Mouse (Mus musculus) limb, embryonic 11.5 days (tissue): ENCODE data around the gene Smoc1. TPM values are rescaled to one million over a fixed set of nuclear protein-coding genes. Genes with fewer than 3 reads are reported as not detected.

Experiments
- ATAC-seq: fragments of 200-750 bp; cut with Nextera tagmentation; 2 replicates; pipeline ENCODE4 v1.8.0; 2017; ENCODE audit warnings: low read depth; ENCODE audit not compliant: insufficient number of reproducible peaks, low FRiP score, low TSS enrichment
- DNase-seq: peaks from one replicate; pipeline ENCODE4 v3.0.0-alpha.2; 2015; ENCODE audit warnings: low spot score
- H3K27ac ChIP-seq: fragments of 300-500 bp; sonication (generic); replicated peaks from 2 replicates; pipeline ENCODE4 v1.5.1; 2014; ENCODE audit warnings: low read depth, mild to moderate bottlenecking, low read length
- H3K27me3 ChIP-seq: fragments of 300-500 bp; sonication (generic); 2 replicates; pipeline ENCODE4 v1.6.1; 2014; ENCODE audit warnings: mild to moderate bottlenecking, low read length, mixed read lengths; ENCODE audit not compliant: control insufficient read depth, insufficient read depth
- H3K36me3 ChIP-seq: fragments of 300-500 bp; sonication (generic); 2 replicates; pipeline ENCODE4 v1.6.1; 2014; ENCODE audit warnings: mild to moderate bottlenecking, low read length, moderate library complexity, mixed read lengths; ENCODE audit not compliant: control insufficient read depth, insufficient read depth
- H3K4me1 ChIP-seq: fragments of 300-500 bp; sonication (generic); 2 replicates; pipeline ENCODE4 v1.6.1; 2014; ENCODE audit warnings: low read length, mixed read lengths; ENCODE audit not compliant: control insufficient read depth, insufficient read depth
- H3K4me2 ChIP-seq: fragments of 300-500 bp; sonication (generic); 2 replicates; pipeline ENCODE4 v1.6.1; 2014; ENCODE audit warnings: low read depth, mild to moderate bottlenecking, moderate library complexity; ENCODE audit not compliant: severe bottlenecking
- H3K4me3 ChIP-seq: fragments of 300-500 bp; sonication (generic); 2 replicates; pipeline ENCODE4 v1.5.1; 2014; ENCODE audit warnings: low read depth, low read length
- H3K9ac ChIP-seq: fragments of 300-500 bp; sonication (generic); 2 replicates; pipeline ENCODE4 v1.6.1; 2014; ENCODE audit warnings: mild to moderate bottlenecking, low read length
- H3K9me3 ChIP-seq: fragments of 300-500 bp; sonication (generic); 2 replicates; pipeline ENCODE4 v1.6.1; 2016; ENCODE audit warnings: low read length; ENCODE audit not compliant: control insufficient read depth
- WGBS: fragments of 180-500 bp; shearing (Covaris S2); extraction: QIAGEN DNeasy Blood & Tissue Kit; methylation state at CpG from one replicate; pipeline ENCODE4 v1.1.7; 2014; 5-methylcytosine and 5-hydroxymethylcytosine counted together
- polyA plus RNA-seq: library from polyadenylated mRNA; unstranded; fragments of >200 nt; fragmentation: Nextera tagmentation; extraction: Ambion mirVana; gene quantifications from 2 replicates; pipeline ENCODE4 v1.2.1, GENCODE M21; 2014

Smoc1 gene
- 15.6 and 19.1 TPM in 2 replicates for polyA plus RNA-seq

DNA sequence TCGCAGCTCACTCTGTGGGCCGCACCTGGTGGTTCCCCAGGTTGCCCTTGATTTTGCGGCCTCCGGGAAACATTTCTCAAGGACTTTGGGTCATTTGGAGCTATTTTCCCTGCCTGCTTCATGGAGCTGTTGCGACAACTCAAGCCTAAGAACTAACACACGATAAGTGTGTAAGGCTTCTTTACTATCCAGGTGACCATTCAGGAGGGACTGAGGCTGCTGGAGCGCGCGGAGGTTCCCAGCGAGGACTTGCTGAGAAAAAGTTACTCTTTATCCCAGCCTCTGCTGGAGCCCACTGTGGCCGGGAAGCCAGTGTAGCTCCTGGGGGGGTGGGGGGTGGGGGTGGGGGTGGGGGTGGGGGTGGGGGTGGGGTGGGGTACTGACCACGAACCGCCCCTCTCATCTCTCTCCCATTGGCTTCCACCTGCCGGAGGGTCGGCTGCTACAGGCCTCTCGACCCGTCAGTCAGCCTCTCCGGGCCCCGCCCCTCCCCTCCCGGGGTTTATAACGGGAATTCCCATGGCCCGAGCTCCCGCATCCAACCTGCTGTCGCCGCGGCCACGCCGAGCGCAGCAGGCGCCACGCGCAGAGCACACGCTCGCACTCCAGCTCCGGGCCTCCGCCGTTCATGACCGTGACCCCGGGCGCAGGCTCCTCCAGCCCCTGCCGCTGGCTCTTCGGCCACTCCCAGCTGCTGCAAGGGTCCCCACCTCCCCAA, at the start of gene Smoc1:
Gene Smoc1, plus strand, starts transcription at position 532 of the 718 bp plus-strand sequence.
- H3K4me2 ChIP-seq = peak within 1 kb of the TSS; percentile 89
- H3K9me3 ChIP-seq = no peaks in the 10 kb centered on the region
- peak within 1 kb of the TSS; percentile 52; the same call in 1 of the 2 replicates for H3K27ac ChIP-seq
- peak; percentile 88 for DNase-seq
- peak within 1 kb of the TSS; percentile 74 for H3K4me3 ChIP-seq
- H3K36me3 ChIP-seq = no peaks in the 10 kb centered on the region
- whole genome bisulfite sequencing = 4% methylated on average over 35 of the region's 42 CpGs
- H3K4me1 ChIP-seq = peaks cover 13% of the 10 kb centered on the region
- peak; percentile 86 for ATAC-seq
- H3K9ac ChIP-seq = peak within 1 kb of the TSS; percentile 61
- H3K27me3 ChIP-seq = peaks cover 2% of the 10 kb centered on the region; the same call in 1 of the 2 replicates

DNA sequence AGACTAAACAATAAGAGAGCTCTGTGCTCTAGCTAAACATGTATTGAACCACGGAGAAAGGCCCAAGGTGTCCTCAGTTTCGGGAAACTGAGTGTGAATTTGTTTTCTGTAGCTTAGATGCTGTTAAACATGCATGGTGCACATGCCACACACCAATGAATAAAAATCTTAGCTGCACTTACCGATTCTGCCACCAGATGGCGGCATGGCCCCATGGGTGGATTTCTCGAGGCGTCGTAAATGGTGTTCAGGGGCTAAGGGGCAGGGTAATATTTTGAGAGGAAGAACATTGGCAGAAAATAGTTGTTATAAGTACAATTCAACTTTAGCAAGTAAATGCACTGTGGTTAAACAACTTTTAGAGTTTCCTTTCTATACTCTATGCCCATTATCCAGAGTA, 44.3 kb upstream of the Smoc1 start:
- Histone ChIP-seq H3K4me3 (no peak overlapping the region), H3K36me3 (no peaks in the 10 kb centered on the region), H3K4me2 (no peak overlapping the region), H3K27ac (no peak overlapping the region), H3K9ac (no peak overlapping the region), H3K4me1 (no peaks in the 10 kb centered on the region), H3K9me3 (no peaks in the 10 kb centered on the region), H3K27me3 (no peaks in the 10 kb centered on the region)
- ATAC-seq (no peak), DNase-seq (peak; percentile 91)
- WGBS = under 1% methylated on average over 7 of the region's 7 CpGs

DNA sequence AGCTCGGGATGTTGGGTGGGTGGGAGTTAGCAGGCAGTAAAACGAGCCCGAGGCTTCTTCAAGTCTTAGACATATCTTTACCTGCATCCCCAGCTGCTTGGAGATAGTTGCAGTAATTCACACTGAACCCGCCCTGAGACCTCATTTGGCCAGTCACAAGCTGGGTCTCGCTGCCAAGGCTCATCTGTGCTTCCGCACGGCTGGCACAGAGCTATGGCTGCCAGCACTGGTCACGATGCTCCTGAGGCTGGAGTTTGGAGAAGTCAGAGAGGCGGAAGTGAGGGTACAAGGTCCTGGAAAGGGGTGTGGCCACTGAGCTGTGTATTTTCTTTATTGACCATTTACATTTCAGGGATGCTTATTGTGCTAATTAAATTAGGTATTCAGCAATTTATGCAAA, 42.9 kb upstream of the Smoc1 start:
- Histone ChIP-seq H3K9ac (no peak overlapping the region), H3K9me3 (no peaks in the 10 kb centered on the region), H3K4me2 (no peak overlapping the region), H3K4me3 (no peak overlapping the region), H3K27ac (no peak overlapping the region), H3K27me3 (no peaks in the 10 kb centered on the region), H3K36me3 (no peaks in the 10 kb centered on the region), H3K4me1 (no peaks in the 10 kb centered on the region)
- no peak for DNase-seq
- ATAC-seq = no peak
- WGBS = 85% methylated on average over 9 of the region's 9 CpGs

DNA sequence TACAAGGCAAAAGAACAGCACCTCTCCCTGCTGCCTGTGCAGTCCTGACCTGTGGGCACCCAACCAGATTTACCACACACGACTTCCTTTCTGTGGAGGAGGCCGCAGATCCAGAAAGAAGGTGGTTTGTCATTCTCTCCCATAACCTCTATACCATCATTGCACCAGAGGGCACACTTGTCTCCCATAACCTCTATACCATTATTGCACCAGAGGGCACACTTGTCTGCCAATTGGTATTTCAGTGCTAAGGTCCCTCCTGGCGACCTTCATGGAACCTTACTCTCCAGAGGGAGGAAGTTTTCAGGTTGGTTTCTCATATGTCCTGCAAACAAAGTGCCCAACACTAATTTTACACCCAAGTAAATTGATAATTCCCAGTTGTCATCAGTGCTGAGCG, 40.0 kb upstream of the Smoc1 start:
- WGBS = 82% methylated on average over 4 of the region's 4 CpGs
- no peaks in the 10 kb centered on the region for H3K9me3 ChIP-seq
- H3K27ac ChIP-seq = no peak overlapping the region
- H3K4me3 ChIP-seq = no peak overlapping the region
- H3K4me1 ChIP-seq = no peaks in the 10 kb centered on the region
- H3K4me2 ChIP-seq = no peak overlapping the region
- no peaks in the 10 kb centered on the region for H3K36me3 ChIP-seq
- DNase-seq = no peak
- H3K27me3 ChIP-seq = no peaks in the 10 kb centered on the region
- ATAC-seq = no peak
- no peak overlapping the region for H3K9ac ChIP-seq

DNA sequence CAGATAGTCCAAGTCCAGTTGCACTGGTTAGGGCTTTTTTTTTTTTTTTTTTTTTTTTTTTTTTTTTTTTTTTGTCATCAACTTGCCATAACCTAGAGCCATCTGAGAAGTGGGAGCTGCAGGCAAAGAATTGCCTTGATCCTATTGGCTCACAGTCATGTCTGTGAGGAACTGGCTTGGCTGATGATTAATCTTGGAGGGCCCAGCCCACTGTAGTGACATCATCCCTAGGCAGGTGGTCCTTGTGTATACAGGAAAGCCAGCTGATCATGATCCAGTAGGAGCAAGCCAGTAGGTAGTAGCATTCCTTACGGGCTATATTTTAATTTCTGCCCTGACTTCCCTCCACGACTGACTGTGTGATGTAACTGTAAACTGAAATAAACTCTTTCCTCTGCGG, 38.3 kb upstream of the Smoc1 start:
- Histone ChIP-seq H3K4me1 (no peaks in the 10 kb centered on the region), H3K27me3 (no peaks in the 10 kb centered on the region), H3K27ac (no peak overlapping the region), H3K36me3 (no peaks in the 10 kb centered on the region), H3K9ac (no peak overlapping the region), H3K4me2 (no peak overlapping the region), H3K9me3 (no peaks in the 10 kb centered on the region), H3K4me3 (no peak overlapping the region)
- 94% methylated on average over 3 of the region's 3 CpGs for WGBS
- ATAC-seq = no peak
- no peak for DNase-seq

DNA sequence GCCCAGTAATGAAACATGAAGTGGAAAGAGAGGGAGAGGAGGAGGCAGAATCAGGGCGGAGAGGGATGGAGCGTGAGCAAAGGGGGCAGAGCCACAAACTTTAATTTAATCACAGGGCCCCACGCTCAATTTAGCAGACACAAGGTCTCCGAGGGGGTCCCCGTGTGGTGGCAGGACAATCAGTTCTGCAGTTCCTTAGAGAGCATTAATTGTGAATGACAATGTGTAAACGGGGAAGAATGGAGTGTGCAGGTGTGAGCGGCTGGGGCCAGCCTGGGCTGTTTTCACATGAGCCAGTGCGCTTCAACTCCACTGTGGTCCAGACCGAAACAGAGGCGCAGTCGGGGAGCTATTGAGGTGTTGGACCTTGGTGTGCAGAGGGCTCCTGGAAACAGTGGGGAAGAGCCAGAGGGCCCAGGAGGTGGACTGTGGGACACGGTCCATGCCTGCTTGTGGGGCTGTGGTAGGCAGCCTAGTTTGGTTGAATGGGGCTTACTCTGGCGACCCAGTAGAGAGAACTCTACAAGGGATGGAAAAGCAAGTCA, 35.6 kb upstream of the Smoc1 start:
- Histone ChIP-seq H3K27me3 (no peaks in the 10 kb centered on the region), H3K27ac (no peak overlapping the region), H3K9me3 (no peaks in the 10 kb centered on the region), H3K36me3 (no peaks in the 10 kb centered on the region), H3K4me3 (no peak overlapping the region), H3K4me1 (no peaks in the 10 kb centered on the region), H3K9ac (no peak overlapping the region), H3K4me2 (no peak overlapping the region)
- ATAC-seq (no peak), DNase-seq (no peak)
- 85% methylated on average over 13 of the region's 13 CpGs for WGBS

DNA sequence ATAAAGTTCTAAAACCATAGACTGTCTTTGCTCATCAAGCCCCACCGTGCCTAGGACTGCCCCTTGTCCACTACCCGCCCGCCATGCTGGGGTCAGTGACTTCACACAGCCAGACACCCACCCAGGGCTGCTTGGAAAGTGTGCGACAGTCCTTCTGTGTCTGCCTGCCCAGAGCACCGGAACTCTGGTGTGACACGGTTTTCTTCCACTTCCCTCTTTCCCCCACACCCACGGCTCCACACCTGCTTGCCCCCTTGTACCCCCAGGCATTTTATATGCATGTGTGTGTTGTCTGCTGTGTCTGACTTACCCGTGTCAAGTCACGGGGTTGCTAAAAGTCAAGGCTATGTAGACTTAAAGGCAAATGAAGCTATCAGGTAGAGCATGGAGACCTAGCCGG, 34.8 kb upstream of the Smoc1 start:
- H3K9me3 ChIP-seq = no peaks in the 10 kb centered on the region

DNA sequence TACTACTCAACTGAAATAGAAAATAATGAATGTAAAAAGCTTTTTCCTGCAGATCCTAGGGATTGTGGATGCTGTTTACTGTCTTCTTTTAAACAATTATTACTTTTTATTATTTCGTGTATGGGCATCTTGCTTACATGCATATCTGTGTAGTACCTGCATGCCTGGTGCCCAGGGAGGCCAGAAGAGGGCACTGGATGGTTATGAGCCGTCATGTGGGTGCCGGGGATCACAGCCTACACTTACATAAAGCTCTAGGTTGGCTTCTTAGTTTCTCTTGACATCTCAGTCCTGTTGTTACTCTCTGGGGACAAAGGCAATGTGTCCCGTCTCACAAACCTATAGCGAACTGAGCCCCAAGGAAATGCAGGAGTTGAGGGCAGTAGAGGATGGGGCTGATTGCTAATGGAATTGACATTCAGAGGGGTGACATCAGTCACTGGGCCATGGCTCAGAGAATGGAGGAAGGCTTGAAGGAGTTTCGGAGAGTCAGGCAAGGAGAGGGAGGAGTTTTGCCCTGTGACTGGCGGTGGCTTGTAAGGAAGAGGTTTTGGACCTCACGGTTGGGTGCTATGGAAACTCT, 34.0 kb upstream of the Smoc1 start:
- ATAC-seq (no peak), DNase-seq (no peak)
- no peaks in the 10 kb centered on the region for H3K36me3 ChIP-seq
- H3K27ac ChIP-seq = no peak overlapping the region
- no peak overlapping the region for H3K9ac ChIP-seq
- no peaks in the 10 kb centered on the region for H3K27me3 ChIP-seq
- no peaks in the 10 kb centered on the region for H3K4me1 ChIP-seq
- no peaks in the 10 kb centered on the region for H3K9me3 ChIP-seq
- 86% methylated on average over 8 of the region's 8 CpGs for WGBS
- no peak overlapping the region for H3K4me2 ChIP-seq
- H3K4me3 ChIP-seq = no peak overlapping the region

More for the DNA sequence above, 34.8 kb upstream of the Smoc1 start:
- Histone ChIP-seq H3K4me3 (no peak overlapping the region), H3K27me3 (no peaks in the 10 kb centered on the region), H3K27ac (no peak overlapping the region), H3K9ac (no peak overlapping the region), H3K4me1 (no peaks in the 10 kb centered on the region), H3K4me2 (no peak overlapping the region), H3K36me3 (no peaks in the 10 kb centered on the region)
- WGBS = 80% methylated on average over 10 of the region's 10 CpGs
- DNase-seq (no peak), ATAC-seq (no peak)
